ENCODE assay signal across 17 mouse cellular contexts in the genomic region with DNA sequence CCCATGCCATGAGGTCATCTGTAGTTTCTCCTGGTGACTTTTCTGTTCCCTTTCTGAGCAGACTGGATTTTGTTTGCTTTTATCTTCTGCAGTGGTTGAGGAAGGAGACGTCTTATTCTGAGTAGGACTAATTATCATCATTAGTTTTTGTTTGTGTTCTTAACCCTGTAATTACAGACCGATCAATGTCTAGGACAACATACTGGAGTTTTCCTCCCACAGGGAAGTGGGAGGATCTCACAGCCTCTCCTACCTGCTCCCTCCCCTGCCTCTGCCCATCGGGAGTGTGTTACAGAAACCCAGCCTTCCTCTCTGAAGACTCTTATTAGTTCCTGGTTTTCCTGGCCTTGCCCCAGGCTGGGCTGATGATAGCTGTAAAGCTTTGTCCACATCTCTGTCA.
"Had no signal": no experiment of that assay in that cellular context is flagged by ENCODE, and none has a peak within 500 bp of the region (broad histone marks: within the 10 kb centered on the region; RNA-seq: fewer than 3 reads in every experiment).

No protein-coding gene starts in this region.

- H3K4me2 ChIP-seq: lung, embryonic 15.5 days; midbrain, embryonic 11.5 days; midbrain, embryonic 13.5 days; midbrain, embryonic 15.5 days; neural tube, embryonic 12.5 days; stomach, embryonic 15.5 days had no signal

- H3K9ac ChIP-seq: lung, embryonic 15.5 days; midbrain, embryonic 13.5 days; midbrain, embryonic 15.5 days; neural tube, embryonic 12.5 days; stomach, embryonic 15.5 days had no signal

- H3K9me3 ChIP-seq: lung, embryonic 15.5 days; megakaryocyte, embryonic 14.5 days; midbrain, embryonic 13.5 days; midbrain, embryonic 15.5 days; neural tube, embryonic 12.5 days; stomach, embryonic 15.5 days had no signal

- H3K4me3 ChIP-seq: lung, embryonic 15.5 days; megakaryocyte, embryonic 14.5 days; midbrain, embryonic 13.5 days; midbrain, embryonic 15.5 days; neural tube, embryonic 12.5 days; stomach, embryonic 15.5 days had no signal

- H3K27ac ChIP-seq: lung, embryonic 15.5 days; macrophage; midbrain, embryonic 13.5 days; midbrain, embryonic 15.5 days; neural tube, embryonic 12.5 days; stomach, embryonic 15.5 days; stomach, postnatal 0 days had no signal

- H3K27me3 ChIP-seq: lung, embryonic 15.5 days; midbrain, embryonic 13.5 days; midbrain, embryonic 15.5 days; neural tube, embryonic 12.5 days; stomach, embryonic 15.5 days had no signal

- H3K36me3 ChIP-seq: lung, embryonic 15.5 days; midbrain, embryonic 13.5 days; midbrain, embryonic 15.5 days; neural tube, embryonic 12.5 days; stomach, embryonic 15.5 days had no signal

- H3K4me1 ChIP-seq: lung, embryonic 15.5 days; midbrain, embryonic 13.5 days; midbrain, embryonic 15.5 days; neural tube, embryonic 12.5 days; stomach, embryonic 15.5 days had no signal

- DNase-seq: lung, adult 2 months; lung, postnatal 14 days; lung, postnatal 36 days; right cerebral cortex, postnatal 14 days; thymus, adult 2 months; thymus, postnatal 25 days; thymus, postnatal 4 days had no signal

- ATAC-seq: lung, postnatal 0 days; midbrain, embryonic 13.5 days; midbrain, embryonic 15.5 days had no signal
